Mouse (Mus musculus) limb, embryonic 11.5 days (tissue): ENCODE data around the gene Cherp. TPM values are rescaled to one million over a fixed set of nuclear protein-coding genes. Genes with fewer than 3 reads are reported as not detected.
A peak's percentile ranks its signal among the peaks of the same experiment; 100 is the strongest.

Experiments
- ATAC-seq: fragments of 200-750 bp; cut with Nextera tagmentation; 2 replicates; pipeline ENCODE4 v1.8.0; 2017; ENCODE audit warnings: low read depth; ENCODE audit not compliant: insufficient number of reproducible peaks, low FRiP score, low TSS enrichment
- DNase-seq: peaks from one replicate; pipeline ENCODE4 v3.0.0-alpha.2; 2015; ENCODE audit warnings: low spot score
- H3K27ac ChIP-seq: fragments of 300-500 bp; sonication (generic); replicated peaks from 2 replicates; pipeline ENCODE4 v1.5.1; 2014; ENCODE audit warnings: low read depth, mild to moderate bottlenecking, low read length
- H3K27me3 ChIP-seq: fragments of 300-500 bp; sonication (generic); 2 replicates; pipeline ENCODE4 v1.6.1; 2014; ENCODE audit warnings: mild to moderate bottlenecking, low read length, mixed read lengths; ENCODE audit not compliant: control insufficient read depth, insufficient read depth
- H3K36me3 ChIP-seq: fragments of 300-500 bp; sonication (generic); 2 replicates; pipeline ENCODE4 v1.6.1; 2014; ENCODE audit warnings: mild to moderate bottlenecking, low read length, moderate library complexity, mixed read lengths; ENCODE audit not compliant: control insufficient read depth, insufficient read depth
- H3K4me1 ChIP-seq: fragments of 300-500 bp; sonication (generic); 2 replicates; pipeline ENCODE4 v1.6.1; 2014; ENCODE audit warnings: low read length, mixed read lengths; ENCODE audit not compliant: control insufficient read depth, insufficient read depth
- H3K4me2 ChIP-seq: fragments of 300-500 bp; sonication (generic); 2 replicates; pipeline ENCODE4 v1.6.1; 2014; ENCODE audit warnings: low read depth, mild to moderate bottlenecking, moderate library complexity; ENCODE audit not compliant: severe bottlenecking
- H3K4me3 ChIP-seq: fragments of 300-500 bp; sonication (generic); 2 replicates; pipeline ENCODE4 v1.5.1; 2014; ENCODE audit warnings: low read depth, low read length
- H3K9ac ChIP-seq: fragments of 300-500 bp; sonication (generic); 2 replicates; pipeline ENCODE4 v1.6.1; 2014; ENCODE audit warnings: mild to moderate bottlenecking, low read length
- H3K9me3 ChIP-seq: fragments of 300-500 bp; sonication (generic); 2 replicates; pipeline ENCODE4 v1.6.1; 2016; ENCODE audit warnings: low read length; ENCODE audit not compliant: control insufficient read depth
- WGBS: fragments of 180-500 bp; shearing (Covaris S2); extraction: QIAGEN DNeasy Blood & Tissue Kit; methylation state at CpG from one replicate; pipeline ENCODE4 v1.1.7; 2014; 5-methylcytosine and 5-hydroxymethylcytosine counted together
- polyA plus RNA-seq: library from polyadenylated mRNA; unstranded; fragments of >200 nt; fragmentation: Nextera tagmentation; extraction: Ambion mirVana; gene quantifications from 2 replicates; pipeline ENCODE4 v1.2.1, GENCODE M21; 2014

Cherp gene
- polyA plus RNA-seq, 1 experiment from 2014 or later, result 75.7 TPM

- H3K4me2 ChIP-seq, result peak within 1 kb of the TSS; percentile 88
- peak within 1 kb of the TSS; percentile 80 for H3K4me3 ChIP-seq
- H3K27me3 ChIP-seq, result no peaks in the 10 kb centered on the region
- peak; percentile 53 for DNase-seq
- under 1% methylated on average over 83 of the region's 98 CpGs for WGBS
- no peaks in the 10 kb centered on the region for H3K9me3 ChIP-seq
- ATAC-seq, result peak; percentile 11
- peak within 1 kb of the TSS; percentile 80 for H3K9ac ChIP-seq
- peak within 1 kb of the TSS; percentile 18; the same call in 1 of the 2 replicates for H3K27ac ChIP-seq
- H3K4me1 ChIP-seq, result peaks cover 9% of the 10 kb centered on the region; the same call in 1 of the 2 replicates
- peaks cover 16% of the 10 kb centered on the region; the same call in 1 of the 2 replicates for H3K36me3 ChIP-seq
Observed at GRCm38 (mm10) chr8:72491680-72492621, 16.9 kb upstream of the Cherp start, which contains the start of gene Slc35e1. Gene Slc35e1, minus strand, starts transcription at chr8:72492614.

DNA sequence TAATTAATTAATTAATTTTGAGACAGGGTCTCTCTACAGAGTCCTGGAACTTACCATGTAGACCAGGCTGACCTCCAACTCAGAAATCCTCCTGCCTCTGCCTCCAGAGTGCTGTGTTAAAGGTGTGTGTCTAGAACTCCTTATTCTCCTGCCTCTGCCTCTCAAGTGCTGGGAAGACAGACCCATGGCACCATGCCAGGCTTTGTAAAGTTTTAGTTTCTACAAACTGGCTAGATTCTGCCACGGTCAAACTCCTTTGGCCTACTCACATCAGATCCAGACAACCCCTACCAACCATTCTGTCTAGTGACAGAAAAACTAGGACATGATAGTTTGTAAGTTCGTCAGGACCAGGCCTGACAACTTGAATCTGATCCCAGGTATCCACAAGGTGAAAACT is 16.0 kb upstream of the Cherp start:
- Histone ChIP-seq H3K9me3 (no peaks in the 10 kb centered on the region), H3K27me3 (no peaks in the 10 kb centered on the region), H3K4me2 (no peak overlapping the region; the same call in 1 of the 2 replicates), H3K27ac (no peak overlapping the region), H3K4me3 (no peak overlapping the region), H3K4me1 (peaks cover 9% of the 10 kb centered on the region; the same call in 1 of the 2 replicates), H3K36me3 (peaks cover 11% of the 10 kb centered on the region; the same call in 1 of the 2 replicates), H3K9ac (no peak overlapping the region)
- no peak for DNase-seq
- ATAC-seq, result no peak
- 83% methylated on average over 2 of the region's 2 CpGs for WGBS

- Histone ChIP-seq H3K27me3 (no peaks in the 10 kb centered on the region), H3K4me3 (no peak overlapping the region), H3K9me3 (no peaks in the 10 kb centered on the region), H3K4me2 (no peak overlapping the region), H3K4me1 (peaks cover 5% of the 10 kb centered on the region; the same call in 1 of the 2 replicates), H3K36me3 (peaks cover 21% of the 10 kb centered on the region; the same call in 1 of the 2 replicates), H3K27ac (no peak overlapping the region), H3K9ac (no peak overlapping the region)
- ATAC-seq (no peak), DNase-seq (no peak)
Observed at GRCm38 (mm10) chr8:72487014-72487413, 12.0 kb upstream of the Cherp start.

- H3K4me2 ChIP-seq, result no peak overlapping the region
- no peaks in the 10 kb centered on the region for H3K27me3 ChIP-seq
- ATAC-seq (no peak), DNase-seq (no peak)
- H3K4me3 ChIP-seq, result no peak overlapping the region
- H3K36me3 ChIP-seq, result peaks cover 21% of the 10 kb centered on the region; the same call in 1 of the 2 replicates
- H3K9ac ChIP-seq, result no peak overlapping the region
- WGBS, result 90% methylated on average over 6 of the region's 6 CpGs
- no peaks in the 10 kb centered on the region for H3K9me3 ChIP-seq
- no peak overlapping the region for H3K27ac ChIP-seq
- no peaks in the 10 kb centered on the region for H3K4me1 ChIP-seq
Observed at GRCm38 (mm10) chr8:72485456-72486199, 10.6 kb upstream of the Cherp start.

GRCm38 (mm10) chr8:72470684-72471083 is 4.3 kb downstream of the Cherp start:
- Histone ChIP-seq H3K9me3 (no peaks in the 10 kb centered on the region), H3K27me3 (no peaks in the 10 kb centered on the region), H3K4me1 (peaks cover 3% of the 10 kb centered on the region; the same call in 1 of the 2 replicates), H3K9ac (no peak overlapping the region), H3K36me3 (peaks cover 59% of the 10 kb centered on the region), H3K4me3 (no peak overlapping the region), H3K4me2 (no peak overlapping the region), H3K27ac (no peak overlapping the region)
- no peak for ATAC-seq
- DNase-seq, result no peak
- WGBS, result 98% methylated on average over 7 of the region's 7 CpGs

GRCm38 (mm10) chr8:72469984-72470383 is 5.0 kb downstream of the Cherp start:
- H3K4me1 ChIP-seq, result peaks cover 3% of the 10 kb centered on the region; the same call in 1 of the 2 replicates
- no peak for ATAC-seq
- no peak for DNase-seq

DNA sequence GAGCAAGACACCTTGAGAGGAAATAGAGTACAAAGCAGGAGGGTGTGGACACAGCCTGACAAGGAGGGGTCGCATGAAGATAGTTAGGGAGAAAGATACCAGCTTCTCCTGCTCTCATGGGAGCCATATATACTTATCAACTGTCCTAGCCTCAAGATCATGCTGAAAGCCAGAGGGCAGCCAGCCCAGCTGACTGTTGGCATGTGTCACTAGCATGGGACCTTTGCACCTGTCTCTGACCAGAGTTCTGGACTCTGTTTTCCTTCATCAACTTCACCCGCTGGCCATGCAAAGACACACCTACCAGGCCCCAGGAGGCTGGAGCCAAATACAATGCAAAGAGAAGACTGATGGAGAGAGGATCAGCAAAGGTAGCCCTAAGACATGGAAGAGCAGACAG is 5.8 kb downstream of the Cherp start:
- H3K4me3 ChIP-seq, result no peak overlapping the region
- 100% methylated on average over 2 of the region's 2 CpGs for WGBS
- ATAC-seq, result no peak
- H3K4me2 ChIP-seq, result no peak overlapping the region
- H3K36me3 ChIP-seq, result peaks cover 65% of the 10 kb centered on the region
- no peak overlapping the region for H3K9ac ChIP-seq
- peaks cover 3% of the 10 kb centered on the region; the same call in 1 of the 2 replicates for H3K4me1 ChIP-seq
- H3K9me3 ChIP-seq, result no peaks in the 10 kb centered on the region
- no peaks in the 10 kb centered on the region for H3K27me3 ChIP-seq
- no peak overlapping the region for H3K27ac ChIP-seq
- no peak for DNase-seq

More at GRCm38 (mm10) chr8:72469984-72470383, 5.0 kb downstream of the Cherp start:
- Histone ChIP-seq H3K9ac (no peak overlapping the region), H3K4me2 (no peak overlapping the region), H3K27ac (no peak overlapping the region), H3K27me3 (no peaks in the 10 kb centered on the region), H3K36me3 (peaks cover 63% of the 10 kb centered on the region), H3K4me3 (no peak overlapping the region), H3K9me3 (no peaks in the 10 kb centered on the region)
- 86% methylated on average over 8 of the region's 8 CpGs for WGBS

DNA sequence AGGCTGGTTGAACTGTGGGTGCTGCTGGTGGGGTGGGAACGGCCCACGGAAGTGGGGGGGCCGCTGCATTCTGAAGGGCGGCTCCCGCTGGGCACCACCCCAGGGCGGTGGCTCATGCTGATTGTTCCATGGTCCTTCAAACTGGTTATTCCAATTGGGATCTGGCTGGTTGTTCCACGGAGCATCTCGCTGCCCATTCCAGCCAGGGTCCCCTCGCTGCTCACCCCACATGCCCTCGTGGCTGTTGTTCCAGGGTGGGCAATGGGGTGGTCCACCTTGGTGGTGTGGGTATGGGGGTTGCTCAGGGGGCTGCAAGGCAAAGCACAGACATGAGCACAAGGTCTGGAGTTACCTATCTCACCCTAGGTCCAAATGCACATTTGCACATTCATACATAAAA is 10.8 kb downstream of the Cherp start:
- Histone ChIP-seq H3K9me3 (no peaks in the 10 kb centered on the region), H3K27ac (no peak overlapping the region), H3K4me1 (no peaks in the 10 kb centered on the region), H3K27me3 (no peaks in the 10 kb centered on the region), H3K36me3 (peaks cover 74% of the 10 kb centered on the region), H3K4me3 (no peak overlapping the region), H3K4me2 (no peak overlapping the region), H3K9ac (no peak overlapping the region)
- no peak for DNase-seq
- no peak for ATAC-seq
- 98% methylated on average over 10 of the region's 10 CpGs for WGBS
